Mouse (Mus musculus): Measurements from ENCODE around the gene Dcbld1.

GRCm38 (mm10) chr10:52281337-52281736, 47.9 kb downstream of the Dcbld1 start:
- TF ChIP-seq CTCF (IDR thresholded peaks at IDR 0.05) (no peak), EP300 (IDR thresholded peaks at IDR 0.05) (no peak)

Measured in lung, postnatal 0 days (tissue).